Mouse (Mus musculus) hindbrain, embryonic 16.5 days (tissue): Measurements from ENCODE around the gene Acsbg2. TPM values are rescaled to one million over a fixed set of nuclear protein-coding genes. Genes with fewer than 3 reads are reported as not detected.
"Not testable (repeated sequence)": the region's sequence is repeated elsewhere in the genome, so short reads cannot be mapped to it uniquely, and the experiment has no call there.

Source experiments
- ATAC-seq: fragments of 200-750 bp; cut with Nextera tagmentation; 2 replicates; pipeline ENCODE4 v1.8.0; 2017; ENCODE audit warnings: moderate TSS enrichment, moderate library complexity
- H3K27ac ChIP-seq: fragments of 300-500 bp; sonication (generic); 2 replicates; pipeline ENCODE4 v1.5.1; 2014; ENCODE audit warnings: low read depth, mild to moderate bottlenecking, control low read depth, low read length, moderate library complexity
- H3K27me3 ChIP-seq: fragments of 300-500 bp; sonication (generic); replicated peaks from 2 replicates; pipeline ENCODE4 v1.6.1; 2014; ENCODE audit warnings: low read length; ENCODE audit not compliant: control insufficient read depth, insufficient read depth
- H3K36me3 ChIP-seq: fragments of 300-500 bp; sonication (generic); 2 replicates; pipeline ENCODE4 v1.6.1; 2014; ENCODE audit warnings: mild to moderate bottlenecking, low read length, moderate library complexity, mixed read lengths; ENCODE audit not compliant: control insufficient read depth, insufficient read depth
- H3K4me1 ChIP-seq: fragments of 300-500 bp; sonication (generic); 2 replicates; pipeline ENCODE4 v1.6.1; 2014; ENCODE audit warnings: low read depth, low read length; ENCODE audit not compliant: control insufficient read depth, insufficient read depth
- H3K4me2 ChIP-seq: fragments of 300-500 bp; sonication (generic); 2 replicates; pipeline ENCODE4 v1.6.1; 2014; ENCODE audit warnings: mild to moderate bottlenecking, low read length, control low read depth, moderate library complexity
- H3K4me3 ChIP-seq: fragments of 300-500 bp; sonication (generic); 2 replicates; pipeline ENCODE4 v1.5.1; 2014; ENCODE audit warnings: mild to moderate bottlenecking, low read length, control low read depth, moderate library complexity
- H3K9ac ChIP-seq: fragments of 300-500 bp; sonication (generic); 2 replicates; pipeline ENCODE4 v1.6.1; 2014; ENCODE audit warnings: low read depth, mild to moderate bottlenecking, control low read depth, low read length, moderate library complexity
- H3K9me3 ChIP-seq: fragments of 300-500 bp; sonication (generic); 2 replicates; pipeline ENCODE4 v1.6.1; 2014; ENCODE audit warnings: mild to moderate bottlenecking, low read length, moderate library complexity; ENCODE audit not compliant: control insufficient read depth
- WGBS: fragments of 180-500 bp; shearing (Covaris S2); extraction: QIAGEN DNeasy Blood & Tissue Kit; methylation state at CpG from one replicate; pipeline ENCODE4 v1.1.7; 2014; 5-methylcytosine and 5-hydroxymethylcytosine counted together
- polyA plus RNA-seq: library from polyadenylated mRNA; unstranded; fragments of >200 nt; fragmentation: Nextera tagmentation; extraction: Ambion mirVana; gene quantifications from 2 replicates; pipeline ENCODE4 v1.2.1, GENCODE M21; 2015

Gene Acsbg2
- not detected in 2 replicates for polyA plus RNA-seq

DNA sequence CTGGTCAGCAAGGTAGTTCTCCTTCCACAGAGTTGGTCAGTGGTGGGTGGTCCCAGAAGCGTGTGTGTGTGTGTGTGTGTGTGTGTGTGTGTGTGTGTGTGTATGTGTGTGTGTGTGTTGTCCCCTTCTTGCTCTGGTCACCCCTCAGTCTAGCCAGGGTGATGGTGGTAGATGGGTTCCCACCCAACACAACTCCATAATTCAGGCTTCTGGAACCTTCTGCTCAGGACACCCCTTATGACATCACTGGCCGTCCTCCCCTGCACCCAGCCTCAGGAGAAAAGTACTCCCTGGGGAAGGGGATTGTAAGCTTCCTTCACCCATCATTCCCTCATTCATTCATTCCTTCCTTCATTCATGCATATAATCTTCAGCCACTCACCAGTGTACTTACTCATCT, at the start of gene Acsbg2:
Gene Acsbg2, minus strand, starts transcription at position 211 of the 400 bp plus-strand sequence.
- WGBS, result 100% methylated on average over 2 of the region's 2 CpGs
- Histone ChIP-seq H3K4me3 (no peak within 1 kb of the TSS), H3K27ac (no peak within 1 kb of the TSS), H3K9ac (no peak within 1 kb of the TSS), H3K36me3 (no peaks in the 10 kb centered on the region), H3K4me1 (no peaks in the 10 kb centered on the region), H3K4me2 (no peak within 1 kb of the TSS), H3K27me3 (no peaks in the 10 kb centered on the region), H3K9me3 (no peaks in the 10 kb centered on the region)
- ATAC-seq, result no peak

DNA sequence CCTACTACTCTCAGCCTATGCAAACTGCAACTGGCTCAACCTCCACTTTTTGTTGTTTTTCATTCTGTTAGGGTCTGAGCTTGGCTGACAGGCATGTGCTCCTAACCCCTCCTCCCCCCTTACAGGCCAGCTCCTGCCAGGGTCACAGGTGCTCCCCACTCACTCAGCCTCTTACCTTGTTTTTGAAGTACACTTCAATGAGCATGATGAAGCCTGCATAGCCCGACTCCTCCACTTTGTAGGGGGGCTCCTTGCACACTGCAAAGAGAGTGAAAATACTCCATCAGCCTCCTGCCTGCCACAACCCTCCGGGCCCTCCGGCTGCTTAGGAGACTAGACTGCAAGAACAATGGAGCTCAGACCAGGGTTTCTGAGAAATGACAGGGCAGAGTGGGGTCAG, 45.5 kb upstream of the Acsbg2 start:
- Histone ChIP-seq H3K27me3 (no peaks in the 10 kb centered on the region), H3K4me1 (no peaks in the 10 kb centered on the region), H3K4me2 (no peak overlapping the region), H3K27ac (no peak overlapping the region), H3K36me3 (peaks cover 13% of the 10 kb centered on the region; the same call in 1 of the 2 replicates), H3K9ac (no peak overlapping the region), H3K4me3 (no peak overlapping the region), H3K9me3 (no peaks in the 10 kb centered on the region)
- WGBS, result 80% methylated on average over 3 of the region's 3 CpGs
- ATAC-seq, result no peak

DNA sequence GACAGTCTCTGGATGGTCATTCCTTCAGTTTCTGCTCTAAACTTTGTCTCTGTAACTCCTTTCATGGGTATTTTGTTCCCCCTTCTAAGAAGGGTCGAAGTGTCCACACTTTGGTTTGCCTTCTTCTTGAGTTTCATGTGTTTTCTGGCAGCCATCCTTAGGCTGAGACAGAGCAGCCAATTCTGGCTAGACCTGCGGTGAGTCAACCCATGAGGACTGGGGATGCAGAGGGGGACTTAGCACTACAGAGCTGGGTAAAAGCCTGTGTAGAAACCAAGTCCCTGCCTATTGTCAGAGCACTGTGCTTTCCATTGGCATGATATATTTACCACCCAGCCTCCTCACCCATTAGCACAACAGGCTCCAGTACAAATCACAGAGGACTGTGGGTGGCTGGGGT, 42.9 kb upstream of the Acsbg2 start:
- Histone ChIP-seq H3K9ac (no peak overlapping the region), H3K4me1 (no peaks in the 10 kb centered on the region), H3K4me3 (no peak overlapping the region), H3K36me3 (peaks cover 12% of the 10 kb centered on the region), H3K9me3 (no peaks in the 10 kb centered on the region), H3K4me2 (no peak overlapping the region), H3K27ac (no peak overlapping the region), H3K27me3 (no peaks in the 10 kb centered on the region)
- no peak for ATAC-seq
- 95% methylated on average over 2 of the region's 2 CpGs for WGBS

DNA sequence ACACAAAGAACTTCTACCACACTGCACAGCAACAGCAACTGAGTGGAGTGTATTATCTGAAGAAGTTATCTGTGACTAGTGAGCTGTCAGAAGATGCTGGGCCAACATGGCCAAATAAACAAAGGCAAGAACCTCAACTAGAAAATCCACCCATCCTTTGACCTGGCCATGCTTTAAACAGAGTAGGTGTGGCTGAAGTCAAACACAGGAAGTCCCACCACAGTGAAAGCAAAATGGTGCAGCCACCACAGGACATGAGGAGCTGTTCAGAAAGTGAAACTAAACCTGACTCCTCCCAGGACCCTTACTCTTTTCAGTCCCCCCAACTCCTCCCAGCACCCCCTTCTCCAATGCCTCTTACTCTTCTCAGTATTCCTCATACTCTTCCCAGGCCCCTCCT, 39.2 kb upstream of the Acsbg2 start:
- Histone ChIP-seq H3K36me3 (peaks cover 7% of the 10 kb centered on the region), H3K4me2 (no peak overlapping the region), H3K27ac (no peak overlapping the region), H3K9ac (no peak overlapping the region), H3K4me1 (no peaks in the 10 kb centered on the region), H3K9me3 (no peaks in the 10 kb centered on the region), H3K27me3 (no peaks in the 10 kb centered on the region), H3K4me3 (no peak overlapping the region)
- ATAC-seq, result no peak

DNA sequence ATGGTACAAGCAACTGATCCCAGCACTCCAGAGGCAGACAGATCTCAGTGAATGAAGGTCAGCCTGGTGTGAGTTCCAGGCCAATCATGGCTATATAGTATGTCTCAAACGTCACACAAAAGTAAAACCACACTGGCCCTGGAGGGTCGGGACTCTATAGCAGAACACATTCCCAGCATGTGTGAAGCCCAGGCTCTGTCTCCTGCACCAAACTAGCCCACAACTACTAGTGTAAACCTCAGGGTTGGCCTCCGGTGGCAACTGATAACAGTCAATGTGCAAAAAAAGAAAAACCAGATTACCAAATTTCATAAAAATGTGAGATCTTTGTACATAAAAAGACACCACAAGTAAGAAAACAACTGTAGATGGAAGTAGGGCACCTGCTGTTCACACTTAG, 38.8 kb upstream of the Acsbg2 start:
- Histone ChIP-seq H3K36me3 (peaks cover 7% of the 10 kb centered on the region), H3K9ac (no peak overlapping the region), H3K27ac (no peak overlapping the region), H3K4me3 (no peak overlapping the region), H3K4me1 (no peaks in the 10 kb centered on the region; the same call in 1 of the 2 replicates), H3K4me2 (no peak overlapping the region), H3K27me3 (no peaks in the 10 kb centered on the region), H3K9me3 (no peaks in the 10 kb centered on the region)
- 96% methylated on average over 3 of the region's 3 CpGs for WGBS
- no peak for ATAC-seq

DNA sequence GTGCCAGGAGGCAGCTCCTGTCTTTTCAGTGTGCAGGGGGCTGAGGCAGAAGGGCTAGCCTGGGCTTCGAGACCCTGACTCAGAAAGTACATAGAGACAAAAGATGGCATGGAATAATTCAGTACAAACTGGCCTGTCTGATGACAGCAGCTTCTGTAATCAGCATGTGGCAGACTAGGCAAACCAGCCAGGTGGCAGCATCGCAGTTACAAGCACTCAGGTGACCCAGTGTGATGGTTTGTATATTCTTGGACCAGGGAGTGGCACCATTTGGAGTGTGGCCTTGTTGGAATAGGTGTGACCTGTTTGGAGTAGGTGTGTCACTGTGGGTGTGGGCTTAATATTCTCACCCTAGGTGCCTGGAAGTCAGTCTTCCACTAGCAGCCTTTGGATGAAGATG, 35.5 kb upstream of the Acsbg2 start:
- H3K9me3 ChIP-seq, H3K9ac ChIP-seq, H3K27ac ChIP-seq, H3K36me3 ChIP-seq, ATAC-seq, H3K27me3 ChIP-seq, H3K4me3 ChIP-seq, H3K4me1 ChIP-seq, H3K4me2 ChIP-seq: not testable (repeated sequence)
- WGBS, result 86% methylated on average over 2 of the region's 2 CpGs

DNA sequence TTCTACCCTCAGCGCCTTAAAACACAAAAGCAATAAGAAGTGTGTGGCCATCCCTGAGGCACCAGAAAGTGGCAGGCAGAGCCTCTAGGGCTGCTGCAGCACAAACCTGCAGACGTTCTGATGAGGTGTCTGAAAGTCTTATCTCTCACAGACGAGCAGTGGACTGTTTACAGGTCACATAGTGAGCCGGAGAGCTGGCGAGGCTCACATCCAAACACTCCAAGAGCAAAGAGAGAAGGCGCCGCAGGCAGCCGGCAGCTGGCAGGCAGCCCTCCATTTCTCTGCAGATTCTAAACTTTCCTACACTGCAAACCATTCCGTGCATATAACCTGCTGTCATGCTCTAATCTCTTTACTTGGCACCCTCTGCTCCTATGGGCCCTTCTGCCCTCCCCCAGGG, 33.6 kb upstream of the Acsbg2 start:
- Histone ChIP-seq H3K9me3 (no peaks in the 10 kb centered on the region), H3K4me1 (no peaks in the 10 kb centered on the region; the same call in 1 of the 2 replicates), H3K27ac (no peak overlapping the region; the same call in 1 of the 2 replicates), H3K4me2 (no peak overlapping the region), H3K36me3 (peaks cover 12% of the 10 kb centered on the region; the same call in 1 of the 2 replicates), H3K27me3 (no peaks in the 10 kb centered on the region), H3K4me3 (no peak overlapping the region), H3K9ac (no peak overlapping the region)
- WGBS, result 75% methylated on average over 9 of the region's 9 CpGs
- no peak for ATAC-seq

DNA sequence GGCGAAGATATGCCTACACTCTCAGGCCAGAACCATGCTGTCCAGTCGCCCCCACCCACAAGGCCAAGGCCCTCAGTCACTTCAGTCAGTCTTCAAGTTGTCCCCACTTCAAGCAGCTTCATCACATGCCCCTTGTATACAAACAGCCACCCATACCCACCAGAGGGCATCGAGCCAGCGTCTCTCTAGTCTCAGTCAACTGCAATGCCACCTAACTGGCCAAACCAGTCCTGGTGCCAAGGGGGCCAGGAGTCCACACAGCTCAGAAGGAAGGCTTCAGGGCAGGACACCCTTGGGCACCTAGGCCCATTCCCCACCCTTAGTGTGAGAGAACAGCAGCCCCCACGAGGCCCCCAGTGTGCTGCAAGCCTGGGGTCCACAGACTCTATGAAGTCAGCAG, 32.8 kb upstream of the Acsbg2 start:
- Histone ChIP-seq H3K27ac (no peak overlapping the region), H3K9me3 (no peaks in the 10 kb centered on the region), H3K36me3 (peaks cover 15% of the 10 kb centered on the region; the same call in 1 of the 2 replicates), H3K4me2 (no peak overlapping the region), H3K9ac (no peak overlapping the region), H3K4me1 (no peaks in the 10 kb centered on the region; the same call in 1 of the 2 replicates), H3K4me3 (no peak overlapping the region), H3K27me3 (no peaks in the 10 kb centered on the region)
- no peak for ATAC-seq
- WGBS, result 94% methylated on average over 5 of the region's 5 CpGs

DNA sequence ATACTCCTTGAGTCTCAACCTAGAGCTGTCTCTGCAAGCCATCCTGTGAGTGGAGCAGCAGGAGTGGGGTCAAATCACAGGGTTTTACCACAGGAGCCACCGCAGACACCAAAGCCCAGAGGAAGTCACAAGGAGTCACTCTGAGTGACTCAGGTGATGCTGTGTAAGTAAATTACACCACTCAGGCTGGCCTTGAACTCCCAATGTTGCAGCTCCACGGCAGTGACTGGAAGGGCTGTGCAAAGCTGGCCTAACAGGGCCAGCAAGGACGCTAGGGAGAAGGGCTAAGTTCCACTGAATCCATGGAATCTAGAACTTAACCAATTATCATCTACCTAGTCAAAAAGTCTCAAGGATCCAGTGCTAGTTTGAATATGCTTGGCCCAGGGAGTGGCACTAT, 31.9 kb upstream of the Acsbg2 start:
- Histone ChIP-seq H3K4me2 (no peak overlapping the region), H3K27ac (no peak overlapping the region), H3K9me3 (no peaks in the 10 kb centered on the region), H3K4me3 (no peak overlapping the region), H3K9ac (no peak overlapping the region), H3K4me1 (no peaks in the 10 kb centered on the region; the same call in 1 of the 2 replicates), H3K36me3 (peaks cover 17% of the 10 kb centered on the region; the same call in 1 of the 2 replicates), H3K27me3 (no peaks in the 10 kb centered on the region)
- no peak for ATAC-seq
- WGBS, result 95% methylated on average over 3 of the region's 3 CpGs

DNA sequence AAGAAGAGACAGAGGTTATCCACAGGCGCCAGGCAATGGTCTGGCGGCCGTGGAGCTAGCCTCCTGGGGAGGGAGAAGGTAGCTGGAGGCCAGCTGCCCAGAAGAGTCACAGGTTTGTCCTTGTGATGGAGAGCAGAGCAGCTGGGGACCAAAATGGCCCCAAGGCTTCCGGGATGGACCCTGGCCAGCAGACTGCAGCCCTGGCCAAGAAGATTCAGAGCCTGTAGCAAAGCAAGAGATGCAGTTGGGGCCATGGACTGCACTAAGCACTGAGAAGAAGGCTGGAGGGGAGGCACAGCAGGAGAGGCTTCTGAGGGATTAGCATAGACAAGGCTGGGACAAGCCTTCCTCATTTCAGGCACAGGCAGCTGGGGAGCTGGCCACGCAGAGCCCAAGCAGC, 28.5 kb upstream of the Acsbg2 start:
- no peak overlapping the region for H3K27ac ChIP-seq
- no peaks in the 10 kb centered on the region for H3K27me3 ChIP-seq
- no peaks in the 10 kb centered on the region for H3K4me1 ChIP-seq
- no peaks in the 10 kb centered on the region for H3K9me3 ChIP-seq
- ATAC-seq, result no peak
- H3K36me3 ChIP-seq, result peaks cover 28% of the 10 kb centered on the region
- no peak overlapping the region for H3K4me2 ChIP-seq
- 76% methylated on average over 5 of the region's 5 CpGs for WGBS
- no peak overlapping the region for H3K9ac ChIP-seq
- H3K4me3 ChIP-seq, result no peak overlapping the region
